Mouse (Mus musculus): ENCODE measurements around the gene Zfhx3.

- TF ChIP-seq CTCF (IDR thresholded peaks at IDR 0.05; ENCODE audit: low read depth, low read length) (no peak), EP300 (IDR thresholded peaks at IDR 0.05; ENCODE audit: insufficient read depth, low read depth, low read length) (no peak), POLR2A (IDR thresholded peaks at IDR 0.05; ENCODE audit: insufficient read depth, low read length) (no peak)
Observed at GRCm38 (mm10) chr8:108506779-108507178, 564.3 kb downstream of the Zfhx3 start.
